In genomic region chr11:100332766-100333515, GRCm38 (mm10) we compare ENCODE assay signal across 13 mouse cellular contexts. TPM values are rescaled to one million over a fixed set of nuclear protein-coding genes. Genes with fewer than 3 reads are reported as not detected.
DNase-seq lines count a peak whose midpoint lies in the region; ATAC-seq and TF ChIP-seq lines count a peak whose summit lies in the region.
"Had no signal": no experiment of that assay in that cellular context is flagged by ENCODE, and none has a peak within 500 bp of the region (broad histone marks: within the 10 kb centered on the region; RNA-seq: fewer than 3 reads in every experiment).

No protein-coding gene starts in this region.

- H3K4me3 ChIP-seq in hindbrain, embryonic 15.5 days = no peak overlapping the region
- no peak overlapping the region for H3K4me3 ChIP-seq in midbrain, embryonic 16.5 days (ENCODE audit: low read depth, low read length)
- no peak overlapping the region for H3K4me3 ChIP-seq in heart, embryonic 10.5 days
- H3K4me3 ChIP-seq: erythroblast, embryonic 14.5 days; heart, embryonic 12.5 days had no signal

- H3K27me3 ChIP-seq in hindbrain, embryonic 15.5 days = no peaks in the 10 kb centered on the region
- no peaks in the 10 kb centered on the region for H3K27me3 ChIP-seq in midbrain, embryonic 16.5 days (ENCODE audit: control insufficient read depth, insufficient read depth, low read depth, low read length)
- H3K27me3 ChIP-seq in heart, embryonic 10.5 days (ENCODE audit: insufficient read depth, poor library complexity, severe bottlenecking) = peaks cover 17% of the 10 kb centered on the region; the same call in 1 of the 2 replicates
- H3K27me3 ChIP-seq: heart, embryonic 12.5 days had no signal

- H3K9me3 ChIP-seq in hindbrain, embryonic 15.5 days = no peaks in the 10 kb centered on the region
- H3K9me3 ChIP-seq in midbrain, embryonic 16.5 days (replicated peaks; ENCODE audit: control insufficient read depth, low read length, poor library complexity, severe bottlenecking) = no peaks in the 10 kb centered on the region
- no peaks in the 10 kb centered on the region for H3K9me3 ChIP-seq in heart, embryonic 10.5 days
- H3K9me3 ChIP-seq: heart, embryonic 12.5 days had no signal

- H3K9ac ChIP-seq in hindbrain, embryonic 15.5 days = 0 out of 2 replicates have a peak overlapping the region, but pooled peaks have one; percentile 10
- peak overlapping the region; percentile 16; the same call in 1 of the 2 replicates for H3K9ac ChIP-seq in midbrain, embryonic 16.5 days (ENCODE audit: low read depth, low read length)
- H3K9ac ChIP-seq: heart, embryonic 12.5 days had no signal

- peak overlapping the region; percentile 89 for H3K27ac ChIP-seq in hindbrain, embryonic 15.5 days (replicated peaks)
- peak overlapping the region; percentile 94 for H3K27ac ChIP-seq in midbrain, embryonic 16.5 days (ENCODE audit: low read length)
- H3K27ac ChIP-seq in heart, embryonic 10.5 days = no peak overlapping the region

- 20% methylated on average over 9 of the region's 9 CpGs for WGBS in hindbrain, embryonic 15.5 days
- 18% methylated on average over 9 of the region's 9 CpGs for WGBS in midbrain, embryonic 16.5 days
- WGBS in heart, embryonic 10.5 days = 69% methylated on average over 9 of the region's 9 CpGs

- H3K4me1 ChIP-seq in hindbrain, embryonic 15.5 days (replicated peaks) = peaks cover 47% of the 10 kb centered on the region
- peaks cover 42% of the 10 kb centered on the region for H3K4me1 ChIP-seq in midbrain, embryonic 16.5 days (ENCODE audit: control insufficient read depth, insufficient read depth, low read length)
- H3K4me1 ChIP-seq in heart, embryonic 10.5 days = 0 out of 2 replicates have a peak, but pooled peaks cover 7% of the 10 kb centered on the region

- no peak for TF ChIP-seq CTCF in brain, embryonic 14.5 days (IDR thresholded peaks at IDR 0.05; ENCODE audit: borderline replicate concordance, extremely low read depth, insufficient read depth, insufficient read length)

- DNase-seq in MN1 (ENCODE audit: low spot score) (peak; percentile 66), adipocyte (ENCODE audit: low spot score) (no peak)
- DNase-seq in brain, embryonic 14.5 days (ENCODE audit: low read depth) = peak; percentile 95
- no peak for DNase-seq in heart, embryonic 10.5 days (ENCODE audit: low spot score)
- no peak for DNase-seq in lung, postnatal 4 days
- DNase-seq: cerebellum, adult 8-10 months; kidney, adult 18-20 months; thymus, postnatal 25 days had no signal

- ATAC-seq in hindbrain, embryonic 15.5 days (ENCODE audit: low FRiP score, low read depth) = peak; percentile 78
- ATAC-seq in midbrain, embryonic 16.5 days = peak; percentile 88

- no peak for TF ChIP-seq POLR2A in brain, embryonic 14.5 days (IDR thresholded peaks at IDR 0.05; ENCODE audit: borderline replicate concordance, extremely low read depth, insufficient read depth, insufficient read length, poor library complexity, severe bottlenecking)

- H3K36me3 ChIP-seq in hindbrain, embryonic 15.5 days = no peaks in the 10 kb centered on the region
- no peaks in the 10 kb centered on the region for H3K36me3 ChIP-seq in midbrain, embryonic 16.5 days (ENCODE audit: control insufficient read depth, insufficient read depth, low read length)
- no peaks in the 10 kb centered on the region for H3K36me3 ChIP-seq in heart, embryonic 10.5 days
- H3K36me3 ChIP-seq: heart, embryonic 12.5 days had no signal

- H3K4me2 ChIP-seq in hindbrain, embryonic 15.5 days = peak overlapping the region; percentile 34
- peak overlapping the region; percentile 39 for H3K4me2 ChIP-seq in midbrain, embryonic 16.5 days (ENCODE audit: low read length)
- H3K4me2 ChIP-seq: heart, embryonic 12.5 days had no signal

RNA-seq across cellular contexts. Expression of gene Gast, which starts 1.3 kb away (rescaled TPM):
- 0.60 and 0.66 TPM in 2 replicates for polyA plus RNA-seq in brain, embryonic 14.5 days (2012; rRNA removed)
- 0.38 TPM in 1 of 2 replicates, not detected in the other for polyA plus RNA-seq in hindbrain, embryonic 15.5 days (2015; fragmentation: Nextera tagmentation; extraction: Ambion mirVana)
- polyA plus RNA-seq in midbrain, embryonic 16.5 days (2015; fragmentation: Nextera tagmentation; extraction: Ambion mirVana) = 0.46 and 1.6 TPM in 2 replicates
- polyA plus RNA-seq in heart, embryonic 10.5 days (2016; fragmentation: Nextera tagmentation; extraction: Ambion mirVana) = not detected in 2 replicates
- polyA plus RNA-seq: heart, embryonic 12.5 days; liver, adult 2 months had no signal

RNA-seq across cellular contexts. Expression of gene Eif1, which starts 13.3 kb away (rescaled TPM):
- polyA plus RNA-seq in brain, embryonic 14.5 days (2012; rRNA removed) = 291 and 330 TPM in 2 replicates
- polyA plus RNA-seq in hindbrain, embryonic 15.5 days (2015; fragmentation: Nextera tagmentation; extraction: Ambion mirVana) = 1,215 and 1,231 TPM in 2 replicates
- polyA plus RNA-seq in midbrain, embryonic 16.5 days (2015; fragmentation: Nextera tagmentation; extraction: Ambion mirVana) = 1,185 and 1,247 TPM in 2 replicates
- polyA plus RNA-seq in heart, embryonic 10.5 days (2016; fragmentation: Nextera tagmentation; extraction: Ambion mirVana) = 1,444 and 1,503 TPM in 2 replicates

RNA-seq across cellular contexts. Expression of gene Hap1, which starts 23.0 kb away (rescaled TPM):
- 188 and 226 TPM in 2 replicates for polyA plus RNA-seq in brain, embryonic 14.5 days (2012; rRNA removed)
- 253 and 256 TPM in 2 replicates for polyA plus RNA-seq in hindbrain, embryonic 15.5 days (2015; fragmentation: Nextera tagmentation; extraction: Ambion mirVana)
- 417 and 440 TPM in 2 replicates for polyA plus RNA-seq in midbrain, embryonic 16.5 days (2015; fragmentation: Nextera tagmentation; extraction: Ambion mirVana)
- polyA plus RNA-seq in heart, embryonic 10.5 days (2016; fragmentation: Nextera tagmentation; extraction: Ambion mirVana) = 5.1 and 8.4 TPM in 2 replicates

Comparison
In these comparisons a context has a peak if more than half of its experiments do, and no peak if none do; other contexts are left out.
1. DNase-seq: peak in MN1 (single experiment) and brain, embryonic 14.5 days (single experiment); none in adipocyte (single experiment), heart, embryonic 10.5 days (single experiment) and lung, postnatal 4 days (0 of 2).
2. RNA of gene Hap1, which starts 23.0 kb away (polyA plus RNA-seq): 417 to 440 TPM in midbrain, embryonic 16.5 days, 253 to 256 TPM in hindbrain, embryonic 15.5 days and 188 to 226 TPM in brain, embryonic 14.5 days; 5.1 to 8.4 TPM in heart, embryonic 10.5 days; every median in the first group is over 10 times any median in the second.